Mouse (Mus musculus) CH12.LX (cell line): Measurements from ENCODE around the gene Pds5b. TPM values are rescaled to one million over a fixed set of nuclear protein-coding genes. Genes with fewer than 3 reads are reported as not detected.

Experiments used
- DNase-seq: peaks from one replicate; pipeline ENCODE4 v3.0.0-alpha.2; 2013; ENCODE audit errors: extremely low read depth
- H3K27ac ChIP-seq: 2 replicates; pipeline ENCODE4 v1.5.1; 2012; ENCODE audit warnings: low read depth, mild to moderate bottlenecking, control low read depth, moderate library complexity; ENCODE audit not compliant: insufficient read depth
- H3K27me3 ChIP-seq: replicated peaks from 2 replicates; pipeline ENCODE3; 2012; ENCODE audit warnings: inconsistent platforms
- H3K36me3 ChIP-seq, 2 experiments: replicated peaks in 1 of 2; 2 replicates each; pipeline versions ENCODE3 to v1.6.1; 2012; ENCODE audit warnings: inconsistent platforms in 1 of 2, low read length in 1 of 2, mild to moderate bottlenecking in 1 of 2, mixed read lengths in 1 of 2, moderate library complexity in 1 of 2; ENCODE audit not compliant: control insufficient read depth in 1 of 2, insufficient read depth in 1 of 2
- H3K4me1 ChIP-seq, 2 experiments: 2 replicates each; pipeline ENCODE4 v1.6.1; 2012; ENCODE audit warnings: inconsistent platforms in 1 of 2, moderate library complexity in 1 of 2; ENCODE audit not compliant: insufficient read depth in 2 of 2, control insufficient read depth in 1 of 2
- H3K4me2 ChIP-seq: 2 replicates; pipeline ENCODE4 v1.6.1; 2012; ENCODE audit warnings: low read depth, mild to moderate bottlenecking, control low read depth; ENCODE audit not compliant: poor library complexity, insufficient read depth, severe bottlenecking
- H3K4me3 ChIP-seq, 3 experiments: fragments of 150-350 bp in 1 of 3; sonication (generic) in 1 of 3; replicated peaks in 1 of 3; 2 replicates each; pipeline versions ENCODE3 to v1.5.1; 2011 to 2012; ENCODE audit warnings: low read depth in 2 of 3, low read length in 2 of 3, mild to moderate bottlenecking in 2 of 3, moderate library complexity in 2 of 3, control low read depth in 1 of 3, improper control_type of control experiment in 1 of 3, inconsistent platforms in 1 of 3, mixed read lengths in 1 of 3; ENCODE audit not compliant: poor library complexity in 1 of 3
- H3K79me2 ChIP-seq: replicated peaks from 2 replicates; pipeline ENCODE4 v1.6.1; 2012; ENCODE audit warnings: mild to moderate bottlenecking, moderate library complexity; ENCODE audit not compliant: control insufficient read depth, poor library complexity, insufficient read depth, severe bottlenecking; ENCODE audit errors: extremely low read depth
- H3K9ac ChIP-seq: 2 replicates; pipeline ENCODE4 v1.6.1; 2012; ENCODE audit warnings: low read depth, mild to moderate bottlenecking, control low read depth, moderate library complexity; ENCODE audit not compliant: insufficient read depth
- H3K9me3 ChIP-seq: replicated peaks from 2 replicates; pipeline ENCODE3; 2012; ENCODE audit warnings: low read length, inconsistent platforms, mixed read lengths
- CHD1 ChIP-seq: IDR thresholded peaks from 2 replicates; pipeline ENCODE4 v1.6.1; 2012; ENCODE audit warnings: low read depth, low read length, improper control_type of control experiment, inconsistent platforms
- CTCF ChIP-seq, 2 experiments: IDR thresholded peaks in 1 of 2; conservative IDR thresholded peaks in 1 of 2; 2 replicates each; pipeline ENCODE4 v1.5.1; 2011 to 2012; ENCODE audit warnings: low read depth in 2 of 2, low read length in 2 of 2, improper control_type of control experiment in 1 of 2, inconsistent platforms in 1 of 2, mild to moderate bottlenecking in 1 of 2, moderate library complexity in 1 of 2
- E2F4 ChIP-seq: IDR thresholded peaks from 2 replicates; pipeline ENCODE4 v1.6.1; 2011; ENCODE audit warnings: low read depth, low read length, improper control_type of control experiment; ENCODE audit not compliant: insufficient replicate concordance
- ETS1 ChIP-seq: conservative IDR thresholded peaks from 2 replicates; pipeline ENCODE4 v1.6.1; 2012; ENCODE audit warnings: low read depth, mild to moderate bottlenecking, inconsistent platforms, low read length, improper control_type of control experiment, moderate library complexity
- HCFC1 ChIP-seq: IDR thresholded peaks from 2 replicates; pipeline ENCODE4 v1.6.1; 2012; ENCODE audit warnings: low read depth, mild to moderate bottlenecking, inconsistent platforms, low read length, improper control_type of control experiment
- MEF2A ChIP-seq: IDR thresholded peaks from 2 replicates; pipeline ENCODE4 v1.6.1; 2014; ENCODE audit warnings: low read depth, mild to moderate bottlenecking, inconsistent platforms, low read length, improper control_type of control experiment, borderline replicate concordance
- MXI1 ChIP-seq: IDR thresholded peaks from 2 replicates; pipeline ENCODE4 v1.6.1; 2011; ENCODE audit warnings: mild to moderate bottlenecking, low read depth, low read length, improper control_type of control experiment
- NRF1 ChIP-seq: IDR thresholded peaks from 2 replicates; pipeline ENCODE4 v1.6.1; 2014; ENCODE audit warnings: low read depth, mild to moderate bottlenecking, inconsistent platforms, low read length, improper control_type of control experiment, moderate library complexity
- SIN3A ChIP-seq: IDR thresholded peaks from 2 replicates; pipeline ENCODE4 v1.6.1; 2012; ENCODE audit warnings: low read length, improper control_type of control experiment, inconsistent platforms
- SMC3 ChIP-seq: IDR thresholded peaks from 2 replicates; pipeline ENCODE4 v1.6.1; 2011; ENCODE audit warnings: low read depth, low read length, improper control_type of control experiment
- TBP ChIP-seq: conservative IDR thresholded peaks from 2 replicates; pipeline ENCODE4 v1.6.1; 2011; ENCODE audit warnings: low read depth, low read length, improper control_type of control experiment
- TCF12 ChIP-seq: IDR thresholded peaks from 2 replicates; pipeline ENCODE4 v1.6.1; 2014; ENCODE audit warnings: low read depth, mild to moderate bottlenecking, inconsistent platforms, low read length, improper control_type of control experiment
- ZC3H11A ChIP-seq: IDR thresholded peaks from 2 replicates; pipeline ENCODE4 v1.6.1; 2012; ENCODE audit warnings: low read depth, mild to moderate bottlenecking, inconsistent platforms, low read length, improper control_type of control experiment
- ZKSCAN1 ChIP-seq: IDR thresholded peaks from 2 replicates; pipeline ENCODE4 v1.6.1; 2012; ENCODE audit warnings: low read depth, inconsistent platforms, low read length, improper control_type of control experiment, borderline replicate concordance
- ZMIZ1 ChIP-seq: IDR thresholded peaks from 2 replicates; pipeline ENCODE4 v1.6.1; 2012; ENCODE audit warnings: low read depth, mild to moderate bottlenecking, inconsistent platforms, low read length, improper control_type of control experiment
- ZNF384 ChIP-seq: IDR thresholded peaks from 2 replicates; pipeline ENCODE4 v1.6.1; 2012; ENCODE audit warnings: low read depth, low read length, improper control_type of control experiment, inconsistent platforms
- dilution Hi-C: fragments of 300-500 bp; cut with MboI; formaldehyde crosslinking; loops from 2 replicates; pipeline ENCODE4 v1.14.3; 2020; ENCODE audit warnings: low sequenced_read_pairs; ENCODE audit not compliant: extremely low pct_unique_long_range_greater_than_20kb, extremely low pct_ligation_motif_present
- in situ Hi-C: fragments of 300-500 bp; cut with MboI; formaldehyde crosslinking; loops from 3 replicates; pipeline ENCODE4 v1.14.3; 2019; ENCODE audit warnings: low sequenced_read_pairs, low pct_ligation_motif_present, low pct_unique_long_range_greater_than_20kb, mixed read lengths
- polyA plus RNA-seq: library from polyadenylated mRNA; unstranded; fragments of >175 nt; gene quantifications from 2 replicates; pipeline ENCODE4 v1.2.1, GENCODE M21; 2012; ENCODE audit warnings: low read depth; ENCODE audit not compliant: insufficient read length
- total RNA-seq, 2 experiments: library from RNA; depleted of rRNA; stranded (reverse); fragments of 300-350 nt in 1 of 2; fragments of >200 nt in 1 of 2; gene quantifications; 2 replicates each; pipeline ENCODE4 v1.2.3; 2012 to 2014

The Pds5b gene
- total and polyA plus RNA-seq, 3 experiments, result 14.3 to 31.1 (median 27.4) TPM

GRCm38 (mm10) chr5:150840596-150840995 lies 167.1 kb downstream of the Pds5b start:
- H3K27me3 ChIP-seq, result no peaks in the 10 kb centered on the region
- TF ChIP-seq ZMIZ1 (no peak), ZNF384 (no peak), ETS1 (no peak), TCF12 (no peak), E2F4 (no peak), MEF2A (no peak), CHD1 (no peak), CTCF (conservative IDR thresholded peaks at IDR 0.05 in 1 of 2, IDR thresholded peaks at IDR 0.05 in 1 of 2; ENCODE audit: low read depth in 2 of 2, low read length in 2 of 2) (no peak), ZC3H11A (no peak), MXI1 (no peak), SIN3A (no peak), SMC3 (no peak), TBP (no peak)
- H3K4me2 ChIP-seq, result no peak overlapping the region
- no peak for DNase-seq
- H3K9me3 ChIP-seq, result no peaks in the 10 kb centered on the region
- no peaks in the 10 kb centered on the region for H3K36me3 ChIP-seq
- H3K4me1 ChIP-seq, result peaks cover 6 to 13% of the 10 kb centered on the region in 2 experiments; a peak in 3 of 4 replicates
- H3K79me2 ChIP-seq, result no peaks in the 10 kb centered on the region
- H3K9ac ChIP-seq, result no peak overlapping the region
- H3K4me3 ChIP-seq, result no peak overlapping the region
- H3K27ac ChIP-seq, result no peak overlapping the region
- in situ Hi-C loops (no loop called here), dilution Hi-C loops (no loop called here)

GRCm38 (mm10) chr5:150845961-150846360 lies 172.4 kb downstream of the Pds5b start:
- no peaks in the 10 kb centered on the region for H3K27me3 ChIP-seq
- H3K27ac ChIP-seq, result no peak overlapping the region
- in situ Hi-C loops (no loop called here), dilution Hi-C loops (no loop called here)
- H3K9ac ChIP-seq, result no peak overlapping the region
- H3K36me3 ChIP-seq, result no peaks in the 10 kb centered on the region
- TF ChIP-seq ZKSCAN1, result no peak
- TF ChIP-seq HCFC1, result no peak
- no peak for TF ChIP-seq CHD1
- no peak for TF ChIP-seq NRF1
- H3K9me3 ChIP-seq, result no peaks in the 10 kb centered on the region
- no peak overlapping the region for H3K4me3 ChIP-seq
- H3K79me2 ChIP-seq, result no peaks in the 10 kb centered on the region
- no peak for DNase-seq
- H3K4me2 ChIP-seq, result no peak overlapping the region
- H3K4me1 ChIP-seq, result no peaks in the 10 kb centered on the region
